ENCODE assay signal across 15 mouse cellular contexts in genomic region chr12:76541475-76541874, GRCm38 (mm10). TPM values are rescaled to one million over a fixed set of nuclear protein-coding genes. Genes with fewer than 3 reads are reported as not detected.
DNase-seq lines count a peak whose midpoint lies in the region; ATAC-seq and TF ChIP-seq lines count a peak whose summit lies in the region.
"Had no signal": no experiment of that assay in that cellular context is flagged by ENCODE, and none has a peak within 500 bp of the region (broad histone marks: within the 10 kb centered on the region; RNA-seq: fewer than 3 reads in every experiment).

No protein-coding gene starts in this region.

- 25% methylated on average over 8 of the region's 8 CpGs for WGBS in kidney, adult 2 months
- 52% methylated on average over 8 of the region's 8 CpGs for WGBS in midbrain, embryonic 11.5 days
- WGBS in midbrain, embryonic 13.5 days = 37% methylated on average over 8 of the region's 8 CpGs
- 24% methylated on average over 8 of the region's 8 CpGs for WGBS in embryonic facial prominence, embryonic 15.5 days
- 27% methylated on average over 8 of the region's 8 CpGs for WGBS in stomach, postnatal 0 days

- ATAC-seq in midbrain, embryonic 11.5 days (ENCODE audit: low FRiP score) = no peak
- no peak for ATAC-seq in midbrain, embryonic 13.5 days
- no peak for ATAC-seq in embryonic facial prominence, embryonic 15.5 days (ENCODE audit: insufficient number of reproducible peaks, low FRiP score, low TSS enrichment, low read depth)
- ATAC-seq in stomach, postnatal 0 days (ENCODE audit: low FRiP score, low TSS enrichment) = no peak
- ATAC-seq: activated CD4-positive, CD25-positive, alpha-beta regulatory T cell, adult 4 months; forebrain, postnatal 0 days had no signal

- no peaks in the 10 kb centered on the region for H3K36me3 ChIP-seq in kidney, adult 2 months (ENCODE audit: control insufficient read depth, insufficient read depth, low read length)
- H3K36me3 ChIP-seq in midbrain, embryonic 11.5 days (ENCODE audit: control insufficient read depth, insufficient read depth, low read length) = no peaks in the 10 kb centered on the region
- H3K36me3 ChIP-seq in midbrain, embryonic 13.5 days = no peaks in the 10 kb centered on the region
- no peaks in the 10 kb centered on the region for H3K36me3 ChIP-seq in embryonic facial prominence, embryonic 15.5 days
- H3K36me3 ChIP-seq in stomach, postnatal 0 days (ENCODE audit: control insufficient read depth, insufficient read depth, low read length) = no peaks in the 10 kb centered on the region
- H3K36me3 ChIP-seq: embryonic facial prominence, embryonic 12.5 days; hindbrain, embryonic 15.5 days had no signal

- no peak for TF ChIP-seq CTCF in kidney, adult 2 months (conservative IDR thresholded peaks at IDR 0.05; ENCODE audit: insufficient read depth, insufficient read length, low read depth, low read length)
- TF ChIP-seq CTCF in stomach, postnatal 0 days (IDR thresholded peaks at IDR 0.05; ENCODE audit: low read depth) = no peak

- no peak overlapping the region for H3K9ac ChIP-seq in midbrain, embryonic 11.5 days (ENCODE audit: low read length)
- H3K9ac ChIP-seq in midbrain, embryonic 13.5 days (replicated peaks) = no peak overlapping the region
- H3K9ac ChIP-seq in embryonic facial prominence, embryonic 15.5 days = no peak overlapping the region
- no peak overlapping the region for H3K9ac ChIP-seq in stomach, postnatal 0 days (ENCODE audit: low read length)
- H3K9ac ChIP-seq: embryonic facial prominence, embryonic 12.5 days; forebrain, postnatal 0 days; hindbrain, embryonic 15.5 days had no signal

- H3K9me3 ChIP-seq in midbrain, embryonic 11.5 days (ENCODE audit: control insufficient read depth, low read length) = no peaks in the 10 kb centered on the region
- no peaks in the 10 kb centered on the region for H3K9me3 ChIP-seq in midbrain, embryonic 13.5 days
- H3K9me3 ChIP-seq in embryonic facial prominence, embryonic 15.5 days (replicated peaks) = no peaks in the 10 kb centered on the region
- no peaks in the 10 kb centered on the region for H3K9me3 ChIP-seq in stomach, postnatal 0 days (ENCODE audit: control insufficient read depth, low read length)
- H3K9me3 ChIP-seq: hindbrain, embryonic 15.5 days had no signal

- no peak overlapping the region for H3K4me2 ChIP-seq in midbrain, embryonic 11.5 days
- no peak overlapping the region for H3K4me2 ChIP-seq in midbrain, embryonic 13.5 days (replicated peaks)
- H3K4me2 ChIP-seq in embryonic facial prominence, embryonic 15.5 days (replicated peaks) = 0 out of 2 replicates have a peak overlapping the region, but pooled peaks have one; percentile 8
- H3K4me2 ChIP-seq in stomach, postnatal 0 days (replicated peaks; ENCODE audit: low read depth) = no peak overlapping the region
- H3K4me2 ChIP-seq: embryonic facial prominence, embryonic 12.5 days; hindbrain, embryonic 15.5 days had no signal

- TF ChIP-seq POLR2A in kidney, adult 2 months (IDR thresholded peaks at IDR 0.05; ENCODE audit: low read depth, low read length) = no peak

- DNase-seq in kidney, adult 2 months = peak; percentile 62
- no peak for DNase-seq in kidney, postnatal 14 days
- DNase-seq in midbrain, embryonic 11.5 days (ENCODE audit: low spot score, missing footprints) = peak; percentile 81
- DNase-seq in stomach, postnatal 0 days (ENCODE audit: low spot score) = no peak
- no peak for DNase-seq in embryo, embryonic 9.5 days (ENCODE audit: extremely low spot score)
- DNase-seq: cerebellum, postnatal 10 days; forebrain, postnatal 0 days; layer of hippocampus, adult 9-11 months; right cerebral cortex, postnatal 14 days had no signal

- H3K27ac ChIP-seq in kidney, adult 2 months (ENCODE audit: insufficient read depth, low read depth, low read length) = peak overlapping the region; percentile 86
- no peak overlapping the region for H3K27ac ChIP-seq in midbrain, embryonic 11.5 days (ENCODE audit: low read depth, low read length)
- H3K27ac ChIP-seq in midbrain, embryonic 13.5 days = no peak overlapping the region
- H3K27ac ChIP-seq in embryonic facial prominence, embryonic 15.5 days (replicated peaks) = peak overlapping the region; percentile 48; the same call in 1 of the 2 replicates
- H3K27ac ChIP-seq in stomach, postnatal 0 days (replicated peaks) = 0 out of 2 replicates have a peak overlapping the region, but pooled peaks have one; percentile 45
- H3K27ac ChIP-seq: embryonic facial prominence, embryonic 12.5 days; hindbrain, embryonic 15.5 days; macrophage had no signal

- TF ChIP-seq EP300 in stomach, postnatal 0 days (optimal IDR thresholded peaks at IDR 0.05) = no peak

- no peaks in the 10 kb centered on the region for H3K27me3 ChIP-seq in kidney, adult 2 months (replicated peaks; ENCODE audit: control insufficient read depth, insufficient read depth, low read length)
- H3K27me3 ChIP-seq in midbrain, embryonic 11.5 days (ENCODE audit: control insufficient read depth, insufficient read depth, low read length) = peaks cover 7% of the 10 kb centered on the region; the same call in 1 of the 2 replicates
- H3K27me3 ChIP-seq in midbrain, embryonic 13.5 days = peaks cover 20% of the 10 kb centered on the region
- H3K27me3 ChIP-seq in embryonic facial prominence, embryonic 15.5 days = no peaks in the 10 kb centered on the region
- no peaks in the 10 kb centered on the region for H3K27me3 ChIP-seq in stomach, postnatal 0 days (ENCODE audit: control insufficient read depth, insufficient read depth, low read length)

- H3K4me3 ChIP-seq in kidney, adult 2 months (ENCODE audit: insufficient read depth, low read depth, low read length) = peak overlapping the region; percentile 19; the same call in 1 of the 2 replicates
- H3K4me3 ChIP-seq in midbrain, embryonic 11.5 days (ENCODE audit: low read depth, low read length) = no peak overlapping the region
- no peak overlapping the region for H3K4me3 ChIP-seq in midbrain, embryonic 13.5 days (replicated peaks)
- H3K4me3 ChIP-seq in embryonic facial prominence, embryonic 15.5 days (replicated peaks) = no peak overlapping the region
- H3K4me3 ChIP-seq in stomach, postnatal 0 days (ENCODE audit: low read depth, low read length) = no peak overlapping the region
- H3K4me3 ChIP-seq: embryonic facial prominence, embryonic 12.5 days; hindbrain, embryonic 15.5 days had no signal

- peaks cover 24% of the 10 kb centered on the region for H3K4me1 ChIP-seq in kidney, adult 2 months (ENCODE audit: control insufficient read depth, insufficient read depth, low read length)
- H3K4me1 ChIP-seq in midbrain, embryonic 11.5 days (ENCODE audit: control insufficient read depth, insufficient read depth, low read length) = peaks cover 3% of the 10 kb centered on the region
- H3K4me1 ChIP-seq in midbrain, embryonic 13.5 days (replicated peaks) = peaks cover 4% of the 10 kb centered on the region
- peaks cover 23% of the 10 kb centered on the region for H3K4me1 ChIP-seq in embryonic facial prominence, embryonic 15.5 days
- H3K4me1 ChIP-seq in stomach, postnatal 0 days (replicated peaks; ENCODE audit: control insufficient read depth, insufficient read depth) = peaks cover 12% of the 10 kb centered on the region

RNA-seq across cellular contexts. Expression of gene Plekhg3, which starts 10.8 kb away (rescaled TPM):
- 57.9 and 67.6 TPM in 2 replicates for polyA plus RNA-seq in kidney, adult 2 months (2012; rRNA removed)
- polyA plus RNA-seq in midbrain, embryonic 11.5 days (2014; fragmentation: Nextera tagmentation; extraction: Ambion mirVana) = 0.62 and 1.3 TPM in 2 replicates
- polyA plus RNA-seq in midbrain, embryonic 13.5 days (2015; fragmentation: Nextera tagmentation; extraction: Ambion mirVana) = 0.78 and 1.4 TPM in 2 replicates
- polyA plus RNA-seq in embryonic facial prominence, embryonic 15.5 days (2015; fragmentation: Nextera tagmentation; extraction: Ambion mirVana) = 7.7 and 8.9 TPM in 2 replicates
- 5.7 and 6.4 TPM in 2 replicates for polyA plus RNA-seq in stomach, postnatal 0 days (2015; fragmentation: Nextera tagmentation; extraction: Ambion mirVana)

Comparison
In these comparisons a context has a peak if more than half of its experiments do, and no peak if none do; other contexts are left out.
1. DNase-seq: peak in kidney, adult 2 months (single experiment) and midbrain, embryonic 11.5 days (single experiment); none in kidney, postnatal 14 days (single experiment), stomach, postnatal 0 days (single experiment) and embryo, embryonic 9.5 days (single experiment).
2. H3K27ac ChIP-seq: peak in kidney, adult 2 months (single experiment), embryonic facial prominence, embryonic 15.5 days (single experiment) and stomach, postnatal 0 days (single experiment); none in midbrain, embryonic 11.5 days (single experiment) and midbrain, embryonic 13.5 days (single experiment).